Mouse (Mus musculus): Measurements from ENCODE around the gene Kcnip3. TPM values are rescaled to one million over a fixed set of nuclear protein-coding genes. Genes with fewer than 3 reads are reported as not detected.

Kcnip3 gene
- polyA plus RNA-seq, 1 experiment from 2014 or later: 3.5 TPM

DNA sequence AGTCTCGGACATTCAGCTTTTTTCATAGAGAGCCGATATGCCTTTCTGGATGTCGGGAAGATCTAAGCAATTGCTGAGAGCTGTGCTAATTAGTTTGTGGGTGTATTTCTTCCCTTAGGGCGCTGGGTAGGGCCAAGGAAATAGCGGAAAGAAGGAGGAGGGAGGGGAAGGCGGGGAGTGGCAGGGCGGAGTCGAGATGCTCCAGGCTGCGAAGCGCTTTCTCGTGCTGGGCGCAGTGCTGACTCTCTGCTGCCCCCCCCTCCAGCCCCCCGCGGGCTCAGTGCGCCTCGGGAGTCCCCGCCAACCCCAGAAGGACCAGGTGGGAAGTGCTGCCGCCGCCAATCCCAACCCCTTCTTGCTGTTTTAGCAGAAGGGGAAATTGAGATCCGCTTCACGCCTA, 38.9 kb downstream of the Kcnip3 start:
- Histone ChIP-seq H3K9me3 (no peaks in the 10 kb centered on the region), H3K27ac (replicated peaks) (no peak overlapping the region), H3K4me2 (replicated peaks) (peak overlapping the region; percentile 56), H3K9ac (replicated peaks) (no peak overlapping the region), H3K36me3 (no peaks in the 10 kb centered on the region), H3K4me1 (peaks cover 26% of the 10 kb centered on the region), H3K4me3 (peak overlapping the region; percentile 37), H3K27me3 (peaks cover 88% of the 10 kb centered on the region)
- no peak for ATAC-seq (ENCODE audit: low FRiP score, low read depth)
- WGBS: 1% methylated on average over 18 of the region's 21 CpGs

DNA sequence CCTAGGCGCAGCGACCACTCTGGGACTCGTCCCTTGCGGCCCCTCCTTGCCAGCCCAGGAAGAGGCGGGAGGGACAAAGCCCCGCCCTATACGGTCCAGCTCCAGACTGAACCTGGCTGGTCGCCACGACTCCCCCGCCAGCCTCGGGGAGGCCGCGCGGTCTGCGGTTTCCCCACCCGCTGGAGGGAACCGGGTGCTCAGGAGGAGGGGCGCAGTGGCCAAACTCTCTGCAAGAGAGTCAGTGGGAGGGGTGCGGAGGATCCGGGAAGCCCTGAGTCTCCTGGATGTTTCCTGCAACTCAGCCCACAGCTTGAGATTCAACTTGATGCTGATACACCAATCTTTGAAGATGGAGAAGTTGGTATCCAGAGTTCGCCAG, 39.4 kb downstream of the Kcnip3 start:
- Histone ChIP-seq H3K27ac (replicated peaks) (no peak overlapping the region), H3K36me3 (no peaks in the 10 kb centered on the region), H3K9ac (replicated peaks) (no peak overlapping the region), H3K4me2 (replicated peaks) (peak overlapping the region; percentile 56), H3K27me3 (peaks cover 88% of the 10 kb centered on the region), H3K9me3 (no peaks in the 10 kb centered on the region), H3K4me3 (peak overlapping the region; percentile 37), H3K4me1 (peaks cover 26% of the 10 kb centered on the region)
- WGBS: under 1% methylated on average over 21 of the region's 21 CpGs
- no peak for ATAC-seq (ENCODE audit: low FRiP score, low read depth)

DNA sequence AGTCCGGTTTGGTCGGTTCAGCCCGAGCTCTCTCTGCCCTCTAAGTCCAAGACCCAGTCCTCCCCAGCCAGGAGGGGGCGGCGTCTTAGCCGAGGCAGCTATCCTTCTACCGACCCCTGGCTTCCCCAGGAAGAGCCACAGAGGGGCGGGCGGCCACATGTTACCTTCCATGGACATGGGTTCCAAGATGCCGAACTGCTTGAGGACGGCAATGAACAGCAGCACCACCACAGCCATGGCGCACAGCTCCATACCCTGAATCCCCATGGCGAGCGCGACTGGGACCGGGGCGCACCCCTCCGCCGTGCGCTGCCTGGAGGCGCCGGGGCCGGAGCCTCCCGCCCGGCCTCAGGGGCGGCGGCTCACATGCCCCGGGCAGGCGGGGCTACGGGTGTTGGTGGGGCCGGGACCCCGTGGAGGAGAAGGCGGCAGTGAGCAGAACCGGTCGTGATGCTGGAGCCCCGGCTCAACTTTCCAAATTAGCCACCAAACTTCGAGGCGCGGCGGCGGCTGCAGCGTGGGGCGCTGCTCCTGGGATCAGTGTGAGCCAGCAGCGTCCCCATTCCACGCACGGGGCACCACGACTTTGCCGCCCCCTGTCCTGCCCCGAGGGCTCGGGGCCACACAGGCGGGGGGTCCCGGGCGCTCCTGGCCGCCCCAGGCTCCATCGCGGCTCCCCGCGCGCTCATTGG, 39.9 kb downstream of the Kcnip3 start:
- H3K4me2 ChIP-seq (replicated peaks): peak overlapping the region; percentile 56
- no peaks in the 10 kb centered on the region for H3K9me3 ChIP-seq
- H3K4me3 ChIP-seq: peak overlapping the region; percentile 37
- WGBS: under 1% methylated on average over 58 of the region's 59 CpGs
- ATAC-seq (ENCODE audit: low FRiP score, low read depth): no peak
- H3K4me1 ChIP-seq: peaks cover 26% of the 10 kb centered on the region
- peaks cover 85% of the 10 kb centered on the region for H3K27me3 ChIP-seq
- H3K27ac ChIP-seq (replicated peaks): no peak overlapping the region
- no peak overlapping the region for H3K9ac ChIP-seq (replicated peaks)
- no peaks in the 10 kb centered on the region for H3K36me3 ChIP-seq

GRCm38 (mm10) chr2:127479763-127480162, 42.1 kb downstream of the Kcnip3 start:
- peaks cover 22% of the 10 kb centered on the region for H3K4me1 ChIP-seq
- 68% methylated on average over 10 of the region's 10 CpGs for WGBS
- no peaks in the 10 kb centered on the region for H3K9me3 ChIP-seq
- no peak overlapping the region for H3K4me2 ChIP-seq (replicated peaks)
- H3K27ac ChIP-seq (replicated peaks): no peak overlapping the region
- H3K4me3 ChIP-seq: no peak overlapping the region
- H3K9ac ChIP-seq (replicated peaks): no peak overlapping the region
- H3K27me3 ChIP-seq: peaks cover 65% of the 10 kb centered on the region
- H3K36me3 ChIP-seq: no peaks in the 10 kb centered on the region
- no peak for ATAC-seq (ENCODE audit: low FRiP score, low read depth)

GRCm38 (mm10) chr2:127479210-127479609, 42.7 kb downstream of the Kcnip3 start:
- Histone ChIP-seq H3K27ac (replicated peaks) (no peak overlapping the region), H3K4me3 (no peak overlapping the region), H3K9me3 (no peaks in the 10 kb centered on the region), H3K9ac (replicated peaks) (no peak overlapping the region), H3K4me1 (peaks cover 16% of the 10 kb centered on the region), H3K4me2 (replicated peaks) (no peak overlapping the region), H3K27me3 (peaks cover 59% of the 10 kb centered on the region), H3K36me3 (no peaks in the 10 kb centered on the region)
- no peak for ATAC-seq (ENCODE audit: low FRiP score, low read depth)
- 70% methylated on average over 4 of the region's 4 CpGs for WGBS

DNA sequence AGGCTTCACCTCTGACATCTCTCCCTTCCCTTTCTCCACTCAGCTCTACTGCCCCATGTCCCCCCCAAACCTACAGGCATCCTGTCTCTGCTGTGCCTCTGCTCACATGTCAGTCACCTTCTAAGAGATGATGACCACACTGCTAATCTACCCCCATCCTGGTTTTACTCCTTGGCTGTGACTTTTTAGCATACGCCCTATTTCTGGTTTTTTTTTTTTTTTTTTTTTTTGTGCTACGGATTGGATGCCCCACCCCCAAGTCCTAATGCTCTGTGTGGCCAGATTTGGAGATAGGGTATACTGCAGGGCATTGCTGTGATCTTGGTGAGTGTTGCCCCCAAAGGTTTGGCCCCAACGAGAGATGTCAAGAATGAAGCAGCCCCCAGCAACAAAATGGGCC, 49.6 kb downstream of the Kcnip3 start:
- Histone ChIP-seq H3K4me2 (replicated peaks) (no peak overlapping the region), H3K9ac (replicated peaks) (no peak overlapping the region), H3K27me3 (no peaks in the 10 kb centered on the region), H3K4me1 (no peaks in the 10 kb centered on the region), H3K4me3 (no peak overlapping the region), H3K27ac (replicated peaks) (no peak overlapping the region), H3K36me3 (no peaks in the 10 kb centered on the region), H3K9me3 (no peaks in the 10 kb centered on the region)
- no peak for ATAC-seq (ENCODE audit: low FRiP score, low read depth)
- WGBS: 74% methylated on average over 3 of the region's 3 CpGs

GRCm38 (mm10) chr2:127471281-127471680, 50.6 kb downstream of the Kcnip3 start:
- Histone ChIP-seq H3K27ac (replicated peaks) (no peak overlapping the region), H3K4me3 (no peak overlapping the region), H3K27me3 (no peaks in the 10 kb centered on the region), H3K4me1 (no peaks in the 10 kb centered on the region), H3K36me3 (no peaks in the 10 kb centered on the region), H3K9ac (replicated peaks) (no peak overlapping the region), H3K4me2 (replicated peaks) (no peak overlapping the region), H3K9me3 (no peaks in the 10 kb centered on the region)
- 83% methylated on average over 8 of the region's 8 CpGs for whole genome bisulfite sequencing
- ATAC-seq (ENCODE audit: low FRiP score, low read depth): no peak

DNA sequence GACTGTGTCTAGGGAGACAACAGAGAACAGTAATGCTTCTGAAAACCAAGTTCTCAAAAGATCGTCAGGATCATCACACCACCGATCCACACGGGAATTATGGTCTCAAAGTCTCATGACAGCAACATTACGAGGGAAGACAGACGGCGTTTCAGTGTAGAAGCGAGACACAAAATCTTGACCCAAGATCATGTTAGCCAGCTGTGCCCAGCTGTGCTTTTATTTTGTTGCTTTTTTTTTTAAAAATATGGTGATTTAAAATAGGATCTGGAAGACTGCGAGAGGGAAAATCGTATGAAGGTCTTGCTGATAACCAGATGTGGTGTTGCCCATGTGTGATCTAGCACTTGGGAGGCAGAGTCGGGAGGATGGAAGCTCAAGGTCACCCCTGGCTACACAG, 51.2 kb downstream of the Kcnip3 start:
- Histone ChIP-seq H3K4me1 (no peaks in the 10 kb centered on the region), H3K4me3 (no peak overlapping the region), H3K9me3 (no peaks in the 10 kb centered on the region), H3K9ac (replicated peaks) (no peak overlapping the region), H3K36me3 (no peaks in the 10 kb centered on the region), H3K4me2 (replicated peaks) (no peak overlapping the region), H3K27ac (replicated peaks) (no peak overlapping the region), H3K27me3 (no peaks in the 10 kb centered on the region)
- no peak for ATAC-seq (ENCODE audit: low FRiP score, low read depth)
- WGBS: 91% methylated on average over 10 of the region's 10 CpGs

- Histone ChIP-seq H3K9me3 (no peaks in the 10 kb centered on the region), H3K36me3 (no peaks in the 10 kb centered on the region), H3K27me3 (no peaks in the 10 kb centered on the region), H3K9ac (replicated peaks) (no peak overlapping the region), H3K4me3 (no peak overlapping the region), H3K27ac (replicated peaks) (no peak overlapping the region), H3K4me1 (no peaks in the 10 kb centered on the region), H3K4me2 (replicated peaks) (no peak overlapping the region)
- 91% methylated on average over 5 of the region's 5 CpGs for WGBS
- no peak for ATAC-seq (ENCODE audit: low FRiP score, low read depth)
Observed at GRCm38 (mm10) chr2:127470183-127470582, 51.7 kb downstream of the Kcnip3 start.

DNA sequence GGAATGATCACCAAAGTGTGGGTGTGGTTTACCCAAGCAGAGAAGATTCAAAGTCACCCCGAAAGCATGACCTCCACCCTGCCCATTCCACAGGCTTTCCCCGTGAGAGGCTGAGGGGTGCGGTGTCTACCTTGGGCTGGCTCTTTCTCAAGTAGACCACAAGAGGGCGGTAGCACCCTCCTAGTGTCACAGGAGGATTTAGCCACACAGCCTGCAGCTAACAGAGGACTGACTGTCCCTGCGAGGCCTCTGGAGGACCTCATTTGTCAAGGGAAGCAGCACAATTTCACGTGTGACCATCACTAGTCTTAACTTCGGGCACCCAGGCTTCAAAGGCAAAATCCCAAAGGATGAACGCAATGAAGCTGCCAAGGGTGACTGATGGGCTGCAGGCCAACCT, 59.6 kb downstream of the Kcnip3 start:
- H3K4me2 ChIP-seq (replicated peaks): no peak overlapping the region
- H3K4me3 ChIP-seq: no peak overlapping the region
- H3K27ac ChIP-seq (replicated peaks): no peak overlapping the region
- no peaks in the 10 kb centered on the region for H3K9me3 ChIP-seq
- no peaks in the 10 kb centered on the region for H3K27me3 ChIP-seq
- no peaks in the 10 kb centered on the region for H3K36me3 ChIP-seq
- H3K4me1 ChIP-seq: no peaks in the 10 kb centered on the region
- ATAC-seq (ENCODE audit: low FRiP score, low read depth): peak; percentile 62; the same call in 1 of the 2 replicates
- WGBS: 14% methylated on average over 8 of the region's 8 CpGs
- no peak overlapping the region for H3K9ac ChIP-seq (replicated peaks)

DNA sequence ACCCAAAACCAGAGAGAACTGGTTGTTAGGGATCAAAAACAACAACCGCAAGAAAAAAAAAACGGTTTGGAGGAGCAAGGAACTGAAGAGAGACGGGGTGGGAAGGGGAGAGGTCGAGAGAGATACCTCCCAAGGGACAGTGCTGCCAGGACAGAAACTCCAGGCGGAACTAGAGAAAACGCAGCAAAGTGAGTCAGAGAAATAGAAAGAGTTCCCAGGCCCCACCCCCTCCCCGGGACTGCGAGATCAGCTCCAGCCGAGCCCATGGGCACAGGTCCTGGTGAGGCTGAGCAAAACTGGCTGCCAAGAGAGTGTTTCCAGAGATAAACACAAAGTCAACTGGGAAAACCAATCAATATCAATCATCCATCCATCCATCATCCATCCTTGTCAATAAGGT, 60.5 kb downstream of the Kcnip3 start:
- Histone ChIP-seq H3K36me3 (no peaks in the 10 kb centered on the region), H3K27ac (replicated peaks) (no peak overlapping the region), H3K9ac (replicated peaks) (no peak overlapping the region), H3K4me3 (no peak overlapping the region), H3K4me1 (no peaks in the 10 kb centered on the region), H3K4me2 (replicated peaks) (no peak overlapping the region), H3K9me3 (no peaks in the 10 kb centered on the region), H3K27me3 (0 out of 2 replicates have a peak, but pooled peaks cover 4% of the 10 kb centered on the region)
- 59% methylated on average over 9 of the region's 9 CpGs for WGBS
- ATAC-seq (ENCODE audit: low FRiP score, low read depth): no peak

DNA sequence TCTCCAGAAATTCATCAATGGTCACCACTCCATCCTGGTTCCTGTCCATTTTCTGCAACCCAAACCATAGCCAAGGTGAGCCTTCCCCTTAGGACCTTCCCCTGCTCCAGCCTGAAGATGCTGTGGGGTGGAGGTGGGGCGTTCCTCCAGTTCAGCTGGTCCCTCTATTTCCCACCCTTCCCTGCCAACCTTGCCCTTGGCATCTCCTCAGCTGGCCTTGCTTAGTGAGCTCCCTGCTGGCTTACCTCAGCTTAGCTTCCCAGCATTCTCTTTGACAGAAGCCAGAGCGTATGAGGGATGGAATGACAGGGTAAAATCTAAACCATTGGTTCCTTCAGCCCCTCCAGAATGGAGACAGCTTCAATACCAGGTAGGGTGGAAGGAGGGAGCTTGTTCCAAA, 62.6 kb downstream of the Kcnip3 start:
- Histone ChIP-seq H3K9ac (replicated peaks) (no peak overlapping the region), H3K9me3 (no peaks in the 10 kb centered on the region), H3K27me3 (peaks cover 14% of the 10 kb centered on the region; the same call in 1 of the 2 replicates), H3K27ac (replicated peaks) (no peak overlapping the region), H3K4me3 (no peak overlapping the region), H3K4me1 (no peaks in the 10 kb centered on the region), H3K36me3 (no peaks in the 10 kb centered on the region), H3K4me2 (replicated peaks) (no peak overlapping the region)
- WGBS: 79% methylated on average over 2 of the region's 2 CpGs
- ATAC-seq (ENCODE audit: low FRiP score, low read depth): no peak

- no peak overlapping the region for H3K9ac ChIP-seq (replicated peaks)
- H3K27ac ChIP-seq (replicated peaks): no peak overlapping the region
- 4% methylated on average over 5 of the region's 5 CpGs for WGBS
- no peaks in the 10 kb centered on the region for H3K4me1 ChIP-seq
- H3K36me3 ChIP-seq: no peaks in the 10 kb centered on the region
- no peak overlapping the region for H3K4me2 ChIP-seq (replicated peaks)
- peaks cover 37% of the 10 kb centered on the region for H3K27me3 ChIP-seq
- H3K9me3 ChIP-seq: no peaks in the 10 kb centered on the region
- no peak overlapping the region for H3K4me3 ChIP-seq
- ATAC-seq (ENCODE audit: low FRiP score, low read depth): 0 out of 2 replicates have a peak, but pooled peaks have one; percentile 38
Observed at GRCm38 (mm10) chr2:127453764-127454163, 68.1 kb downstream of the Kcnip3 start.
